Mouse (Mus musculus): ENCODE results near the gene Chn2.

Chn2 gene

GRCm38 (mm10) chr6:54241761-54242160, 202.4 kb downstream of the Chn2 start:
- peak; percentile 11 to 28 for DNase-seq (ENCODE audit: low spot score in 2 of 2)

GRCm38 (mm10) chr6:54242286-54242685, 202.9 kb downstream of the Chn2 start:
- peak; percentile 62 to 80 for DNase-seq (ENCODE audit: low spot score in 2 of 2)

- DNase-seq (ENCODE audit: low spot score in 2 of 2), result peak in 1 of 2 experiments; percentile 26
Observed at GRCm38 (mm10) chr6:54248354-54249252, 209.2 kb downstream of the Chn2 start.

GRCm38 (mm10) chr6:54251401-54252191, 212.2 kb downstream of the Chn2 start:
- DNase-seq (ENCODE audit: low spot score in 2 of 2), result no peak

- peak; percentile 31 to 64 for DNase-seq (ENCODE audit: low spot score in 2 of 2)
Observed at GRCm38 (mm10) chr6:54253206-54253605, 213.9 kb downstream of the Chn2 start.

GRCm38 (mm10) chr6:54253881-54254280, 214.5 kb downstream of the Chn2 start:
- peak; percentile 36 to 42 for DNase-seq (ENCODE audit: low spot score in 2 of 2)

GRCm38 (mm10) chr6:54254759-54255158, 215.4 kb downstream of the Chn2 start:
- DNase-seq (ENCODE audit: low spot score in 2 of 2), result peak in 1 of 2 experiments; percentile 34

- DNase-seq (ENCODE audit: low spot score in 2 of 2), result no peak
Observed at GRCm38 (mm10) chr6:54255321-54255720, 216.0 kb downstream of the Chn2 start.

- no peak for DNase-seq (ENCODE audit: low spot score in 2 of 2)
Observed at GRCm38 (mm10) chr6:54256397-54256796, 217.0 kb downstream of the Chn2 start.

GRCm38 (mm10) chr6:54257552-54257951, 218.2 kb downstream of the Chn2 start:
- no peak for DNase-seq (ENCODE audit: low spot score in 2 of 2)

GRCm38 (mm10) chr6:54258462-54258861, 219.1 kb downstream of the Chn2 start:
- DNase-seq (ENCODE audit: low spot score in 2 of 2), result no peak

- no peak for DNase-seq (ENCODE audit: low spot score in 2 of 2)
Observed at GRCm38 (mm10) chr6:54262732-54263131, 223.4 kb downstream of the Chn2 start.

GRCm38 (mm10) chr6:54263890-54264289, 224.5 kb downstream of the Chn2 start:
- DNase-seq (ENCODE audit: low spot score in 2 of 2), result no peak

- no peak for DNase-seq (ENCODE audit: low spot score in 2 of 2)
Observed at GRCm38 (mm10) chr6:54264537-54264936, 225.2 kb downstream of the Chn2 start.

GRCm38 (mm10) chr6:54265384-54265783, 226.0 kb downstream of the Chn2 start:
- DNase-seq (ENCODE audit: low spot score in 2 of 2), result no peak

- no peak for DNase-seq (ENCODE audit: low spot score in 2 of 2)
Observed at GRCm38 (mm10) chr6:54272556-54273378, 233.4 kb downstream of the Chn2 start.

GRCm38 (mm10) chr6:54273379-54273730, 234.0 kb downstream of the Chn2 start:
- no peak for DNase-seq (ENCODE audit: low spot score in 2 of 2)

- no peak for DNase-seq (ENCODE audit: low spot score in 2 of 2)
Observed at GRCm38 (mm10) chr6:54277234-54277633, 237.9 kb downstream of the Chn2 start.

GRCm38 (mm10) chr6:54277828-54278227, 238.5 kb downstream of the Chn2 start:
- DNase-seq (ENCODE audit: low spot score in 2 of 2), result no peak

- DNase-seq (ENCODE audit: low spot score in 2 of 2), result no peak
Observed at GRCm38 (mm10) chr6:54278613-54279012, 239.3 kb downstream of the Chn2 start.

GRCm38 (mm10) chr6:54279391-54279790, 240.0 kb downstream of the Chn2 start:
- DNase-seq (ENCODE audit: low spot score in 2 of 2), result no peak

- DNase-seq (ENCODE audit: low spot score in 2 of 2), result no peak
Observed at GRCm38 (mm10) chr6:54280248-54280647, 240.9 kb downstream of the Chn2 start.

All from frontal cortex, postnatal 36 days (tissue).